Mouse (Mus musculus) hindbrain, postnatal 0 days (tissue): ENCODE measurements around the gene Sdf4. TPM values are rescaled to one million over a fixed set of nuclear protein-coding genes. Genes with fewer than 3 reads are reported as not detected.
A peak's percentile ranks its signal among the peaks of the same experiment; 100 is the strongest.

Source experiments
- ATAC-seq: fragments of 200-750 bp; cut with Nextera tagmentation; 2 replicates; pipeline ENCODE4 v1.8.0; 2017; ENCODE audit warnings: mild to moderate bottlenecking, moderate TSS enrichment, moderate library complexity
- DNase-seq: peaks from one replicate; pipeline ENCODE4 v3.0.0-alpha.2; 2015; ENCODE audit warnings: low spot score
- H3K27ac ChIP-seq: fragments of 300-500 bp; sonication (generic); 2 replicates; pipeline ENCODE4 v1.5.1; 2014; ENCODE audit warnings: mild to moderate bottlenecking
- H3K27me3 ChIP-seq: fragments of 300-500 bp; sonication (generic); 2 replicates; pipeline ENCODE4 v1.6.1; 2014; ENCODE audit warnings: low read length, mixed read lengths; ENCODE audit not compliant: insufficient read depth
- H3K36me3 ChIP-seq: fragments of 300-500 bp; sonication (generic); 2 replicates; pipeline ENCODE4 v1.6.1; 2014; ENCODE audit warnings: low read length, mixed read lengths; ENCODE audit not compliant: insufficient read depth
- H3K4me1 ChIP-seq: fragments of 300-500 bp; sonication (generic); 2 replicates; pipeline ENCODE4 v1.6.1; 2014; ENCODE audit warnings: antibody characterized with exemption, low read length, mixed read lengths; ENCODE audit not compliant: insufficient read depth
- H3K4me2 ChIP-seq: fragments of 300-500 bp; sonication (generic); 2 replicates; pipeline ENCODE4 v1.6.1; 2014; ENCODE audit warnings: low read depth, mild to moderate bottlenecking, low read length, moderate library complexity, mixed read lengths
- H3K4me3 ChIP-seq: fragments of 300-500 bp; sonication (generic); 2 replicates; pipeline ENCODE4 v1.5.1; 2014; ENCODE audit warnings: low read length
- H3K9ac ChIP-seq: fragments of 300-500 bp; sonication (generic); replicated peaks from 2 replicates; pipeline ENCODE4 v1.6.1; 2014; ENCODE audit warnings: mild to moderate bottlenecking, low read length, moderate library complexity, mixed read lengths
- H3K9me3 ChIP-seq: fragments of 300-500 bp; sonication (generic); 2 replicates; pipeline ENCODE4 v1.6.1; 2016; ENCODE audit warnings: low read length, mixed read lengths
- CTCF ChIP-seq: IDR thresholded peaks from 2 replicates; pipeline ENCODE4 v1.5.1; 2016; ENCODE audit warnings: antibody characterized with exemption, control low read depth, low read depth
- WGBS: fragments of 180-500 bp; shearing (Covaris S2); extraction: QIAGEN DNeasy Blood & Tissue Kit; methylation state at CpG from one replicate; pipeline ENCODE4 v1.1.7; 2014; 5-methylcytosine and 5-hydroxymethylcytosine counted together
- polyA plus RNA-seq: library from polyadenylated mRNA; unstranded; fragments of >200 nt; fragmentation: Nextera tagmentation; extraction: Ambion mirVana; gene quantifications from 2 replicates; pipeline ENCODE4 v1.2.1, GENCODE M21; 2015
- total RNA-seq: library from RNA; depleted of rRNA; stranded (reverse); fragments of >200 nt; gene quantifications from 2 replicates; pipeline ENCODE4 v1.2.3, GENCODE M21; 2014

Sdf4 gene
- total and polyA plus RNA-seq, 2 experiments from 2014 or later = 100 to 127 TPM

- peak; percentile 28 for ATAC-seq
Measured at GRCm38 (mm10) chr4:156031255-156031592, 38.6 kb downstream of the Sdf4 start.

GRCm38 (mm10) chr4:156031593-156032391 is 39.1 kb downstream of the Sdf4 start:
- peaks cover 20% of the 10 kb centered on the region for H3K4me1 ChIP-seq
- peak; percentile 22; the same call in 1 of the 2 replicates for TF ChIP-seq CTCF
- H3K27me3 ChIP-seq = peaks cover 12% of the 10 kb centered on the region
- under 1% methylated on average over 24 of the region's 24 CpGs for WGBS
- peaks cover 8% of the 10 kb centered on the region for H3K36me3 ChIP-seq
- H3K4me2 ChIP-seq = peak overlapping the region; percentile 81
- ATAC-seq = peak; percentile 92
- no peaks in the 10 kb centered on the region for H3K9me3 ChIP-seq
- peak overlapping the region; percentile 84 for H3K27ac ChIP-seq
- peak; percentile 92 for DNase-seq
- H3K9ac ChIP-seq = peak overlapping the region; percentile 65
- peak overlapping the region; percentile 53 for H3K4me3 ChIP-seq

More at GRCm38 (mm10) chr4:156031255-156031592, 38.6 kb downstream of the Sdf4 start:
- 9% methylated on average over 7 of the region's 7 CpGs for WGBS
- Histone ChIP-seq H3K27me3 (peaks cover 11% of the 10 kb centered on the region), H3K4me3 (peak overlapping the region; percentile 53), H3K9me3 (no peaks in the 10 kb centered on the region), H3K36me3 (peaks cover 10% of the 10 kb centered on the region), H3K9ac (peak overlapping the region; percentile 65), H3K4me1 (peaks cover 20% of the 10 kb centered on the region), H3K4me2 (peak overlapping the region; percentile 81), H3K27ac (peak overlapping the region; percentile 84)
- no peak for TF ChIP-seq CTCF
- no peak for DNase-seq

GRCm38 (mm10) chr4:156032856-156033255 is 40.2 kb downstream of the Sdf4 start:
- Histone ChIP-seq H3K27me3 (peaks cover 12% of the 10 kb centered on the region), H3K4me1 (peaks cover 20% of the 10 kb centered on the region), H3K4me2 (0 out of 2 replicates have a peak overlapping the region, but pooled peaks have one; percentile 81), H3K27ac (peak overlapping the region; percentile 84; the same call in 1 of the 2 replicates), H3K36me3 (no peaks in the 10 kb centered on the region), H3K9ac (no peak overlapping the region), H3K9me3 (no peaks in the 10 kb centered on the region), H3K4me3 (no peak overlapping the region)
- 82% methylated on average over 4 of the region's 4 CpGs for WGBS
- DNase-seq = no peak
- ATAC-seq = no peak
- TF ChIP-seq CTCF = no peak

- H3K27ac ChIP-seq = no peak overlapping the region
- no peak overlapping the region for H3K4me3 ChIP-seq
- peaks cover 20% of the 10 kb centered on the region for H3K4me1 ChIP-seq
- no peaks in the 10 kb centered on the region for H3K9me3 ChIP-seq
- H3K36me3 ChIP-seq = no peaks in the 10 kb centered on the region
- peak; percentile 72 for TF ChIP-seq CTCF
- no peak overlapping the region for H3K9ac ChIP-seq
- WGBS = 48% methylated on average over 6 of the region's 6 CpGs
- DNase-seq (peak; percentile 58), ATAC-seq (no peak)
- H3K4me2 ChIP-seq = no peak overlapping the region
- H3K27me3 ChIP-seq = peaks cover 12% of the 10 kb centered on the region
Measured at GRCm38 (mm10) chr4:156033476-156034119, 40.9 kb downstream of the Sdf4 start.

GRCm38 (mm10) chr4:156034301-156034700 is 41.6 kb downstream of the Sdf4 start:
- DNase-seq = no peak
- H3K4me2 ChIP-seq = peak overlapping the region; percentile 46; the same call in 1 of the 2 replicates
- no peak overlapping the region for H3K27ac ChIP-seq
- H3K27me3 ChIP-seq = peaks cover 12% of the 10 kb centered on the region
- no peaks in the 10 kb centered on the region for H3K9me3 ChIP-seq
- no peak overlapping the region for H3K9ac ChIP-seq
- no peaks in the 10 kb centered on the region for H3K36me3 ChIP-seq
- H3K4me1 ChIP-seq = peaks cover 20% of the 10 kb centered on the region
- no peak for TF ChIP-seq CTCF
- ATAC-seq = no peak
- H3K4me3 ChIP-seq = no peak overlapping the region
- WGBS = 56% methylated on average over 4 of the region's 4 CpGs

- WGBS = 2% methylated on average over 25 of the region's 25 CpGs
- Histone ChIP-seq H3K4me2 (peak overlapping the region; percentile 46), H3K4me3 (peak overlapping the region; percentile 30), H3K9ac (peak overlapping the region; percentile 21; the same call in 1 of the 2 replicates), H3K27ac (no peak overlapping the region), H3K4me1 (peaks cover 20% of the 10 kb centered on the region), H3K36me3 (no peaks in the 10 kb centered on the region), H3K9me3 (no peaks in the 10 kb centered on the region), H3K27me3 (peaks cover 12% of the 10 kb centered on the region)
- DNase-seq (no peak), ATAC-seq (no peak)
- no peak for TF ChIP-seq CTCF
Measured at GRCm38 (mm10) chr4:156034901-156035300, 42.2 kb downstream of the Sdf4 start.
